Mouse (Mus musculus): ENCODE data around the gene Snrnp200.
"Not testable (repeated sequence)": the region's sequence is repeated elsewhere in the genome, so short reads cannot be mapped to it uniquely, and the experiment has no call there.

Snrnp200 gene

GRCm38 (mm10) chr2:127251880-127252527, 43.8 kb downstream of the Snrnp200 start:
- no peak for DNase-seq (ENCODE audit: extremely low read depth, insufficient read length, low spot score)

DNA sequence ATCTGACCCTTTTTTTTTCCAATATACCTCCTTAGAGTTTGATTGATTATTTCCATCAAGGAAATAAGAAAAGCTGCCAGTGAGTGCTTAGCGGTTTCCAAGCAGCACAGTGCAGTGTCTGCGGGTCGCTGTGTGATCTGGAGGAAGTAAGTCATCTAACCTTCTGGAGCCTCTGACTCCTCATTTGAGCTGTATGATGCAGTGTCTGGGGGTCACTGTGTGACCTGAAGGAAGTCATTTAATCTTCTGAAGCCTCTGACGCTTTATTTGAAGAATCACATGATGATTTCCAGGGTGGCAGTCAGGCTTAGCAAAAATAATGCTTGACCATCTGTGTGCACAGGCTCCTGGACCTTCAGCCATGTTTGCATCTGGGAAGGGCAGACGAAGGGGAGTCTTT, 44.6 kb downstream of the Snrnp200 start:
- no peak for DNase-seq (ENCODE audit: extremely low read depth, insufficient read length, low spot score)

DNA sequence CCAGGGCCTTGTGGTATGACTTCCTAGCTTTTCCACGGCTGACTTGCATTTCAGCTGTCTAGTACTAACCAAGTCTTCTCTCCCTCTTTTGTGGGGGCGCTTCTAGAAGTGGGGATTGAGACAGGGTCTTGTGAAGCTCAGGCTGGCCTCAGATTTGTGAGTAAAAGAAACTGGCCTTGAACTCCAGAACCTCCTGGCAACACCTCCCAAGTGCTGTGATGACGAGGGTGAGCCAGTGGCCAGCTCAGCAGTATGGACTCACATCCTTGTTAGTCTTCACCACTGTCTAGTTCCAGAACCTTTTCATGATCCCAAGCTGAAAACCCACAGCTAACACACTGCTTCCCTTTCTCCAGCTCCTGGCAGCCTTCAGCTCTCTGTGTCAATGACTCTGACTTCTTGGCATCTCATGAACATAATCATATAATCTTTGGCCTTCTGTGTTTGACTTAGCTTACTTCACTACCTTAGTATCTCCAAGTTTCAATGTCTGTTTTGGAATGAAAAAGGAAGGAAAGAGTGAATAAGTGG, 46.5 kb downstream of the Snrnp200 start:
- no peak for DNase-seq (ENCODE audit: extremely low read depth, insufficient read length, low spot score)

DNA sequence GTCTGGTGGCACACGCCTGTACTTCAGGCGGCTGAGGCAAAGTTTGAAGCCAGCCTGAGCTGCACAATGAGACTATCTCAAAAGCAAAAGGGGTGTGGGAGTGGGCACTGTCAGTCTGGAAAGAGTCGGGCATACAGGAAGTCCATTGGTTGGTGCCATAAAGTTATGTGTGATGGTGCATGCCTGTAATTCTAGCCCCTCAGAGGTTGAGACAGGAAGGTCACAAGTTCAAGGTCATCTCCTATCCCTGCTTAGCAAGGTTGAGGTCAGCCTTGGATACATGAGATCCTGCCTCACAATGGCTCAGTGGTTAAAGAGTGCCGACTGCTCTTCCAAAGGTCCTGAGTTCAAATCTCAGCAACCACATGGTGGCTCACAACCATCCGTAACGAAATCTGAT, 47.1 kb downstream of the Snrnp200 start:
- no peak for DNase-seq (ENCODE audit: extremely low read depth, insufficient read length, low spot score)

GRCm38 (mm10) chr2:127259340-127259739, 51.2 kb downstream of the Snrnp200 start:
- no peak for DNase-seq (ENCODE audit: extremely low read depth, insufficient read length, low spot score)

- no peak for DNase-seq (ENCODE audit: extremely low read depth, insufficient read length, low spot score)
Measured at GRCm38 (mm10) chr2:127262480-127262879, 54.3 kb downstream of the Snrnp200 start.

DNA sequence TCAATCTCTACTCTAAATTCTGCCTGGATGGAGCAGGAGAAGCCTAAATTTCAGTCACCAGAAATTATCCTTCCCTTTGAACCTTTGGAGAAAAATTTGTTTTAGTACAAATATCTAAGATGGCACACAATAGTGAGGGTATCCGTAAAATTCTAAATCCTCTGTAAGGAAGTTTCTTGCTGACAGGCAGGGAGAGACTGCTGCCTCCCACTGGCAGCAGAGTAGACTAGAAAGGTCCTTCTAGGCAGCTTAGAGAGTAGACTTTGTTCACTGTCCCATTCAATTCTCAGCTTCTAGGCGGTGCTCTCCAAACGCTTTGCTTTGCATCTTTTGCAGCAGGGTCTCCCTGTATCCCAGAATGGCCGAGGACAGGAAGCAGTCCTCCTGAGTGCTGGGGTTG, 59.7 kb downstream of the Snrnp200 start:
- DNase-seq (ENCODE audit: extremely low read depth, insufficient read length, low spot score): no peak

DNA sequence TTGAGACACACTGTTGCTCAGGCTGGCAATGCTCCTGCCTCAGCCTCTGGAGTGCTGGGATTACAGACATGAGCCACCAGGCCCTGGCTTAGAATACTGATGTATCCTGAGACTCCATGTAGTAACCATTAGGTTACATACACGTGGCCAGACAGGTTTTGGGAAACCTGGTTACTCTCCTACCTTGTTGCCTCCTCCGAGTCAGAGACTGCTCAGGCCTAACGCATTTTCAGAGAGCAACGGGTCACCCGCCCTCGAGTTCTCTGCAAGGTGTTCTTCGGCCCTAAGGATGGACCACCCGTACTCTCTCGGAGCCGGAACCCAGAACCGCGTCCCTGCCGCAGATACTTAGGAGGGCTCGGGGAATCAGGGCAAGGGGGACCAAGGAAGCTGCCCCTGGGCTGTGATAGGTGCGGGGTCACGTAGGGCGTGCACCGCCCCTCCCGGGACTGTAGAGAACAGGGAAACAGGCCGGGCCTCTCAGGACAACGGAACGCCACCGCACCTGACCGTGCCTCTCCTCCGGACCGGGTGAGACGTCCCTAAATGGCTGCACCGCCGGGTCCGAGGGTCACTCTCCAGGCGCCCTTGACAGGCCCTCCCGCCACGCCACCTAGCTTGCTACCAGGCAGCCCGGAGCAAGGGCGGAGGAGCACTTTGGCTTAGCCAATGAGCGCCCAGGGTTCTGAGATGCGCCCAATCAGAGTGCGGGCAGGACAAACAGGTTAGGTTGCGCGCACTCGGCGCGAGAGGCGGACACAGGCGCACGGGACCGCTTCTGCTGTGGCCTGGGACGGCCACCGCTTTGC, 61.5 kb downstream of the Snrnp200 start, which contains the start of gene Stard7:
Gene Stard7, plus strand, starts transcription at position 728 of the 809 bp plus-strand sequence.
- DNase-seq (ENCODE audit: extremely low read depth, insufficient read length, low spot score): peak; percentile 95

GRCm38 (mm10) chr2:127270300-127271041, 62.3 kb downstream of the Snrnp200 start:
- DNase-seq (ENCODE audit: extremely low read depth, insufficient read length, low spot score): peak; percentile 92

DNA sequence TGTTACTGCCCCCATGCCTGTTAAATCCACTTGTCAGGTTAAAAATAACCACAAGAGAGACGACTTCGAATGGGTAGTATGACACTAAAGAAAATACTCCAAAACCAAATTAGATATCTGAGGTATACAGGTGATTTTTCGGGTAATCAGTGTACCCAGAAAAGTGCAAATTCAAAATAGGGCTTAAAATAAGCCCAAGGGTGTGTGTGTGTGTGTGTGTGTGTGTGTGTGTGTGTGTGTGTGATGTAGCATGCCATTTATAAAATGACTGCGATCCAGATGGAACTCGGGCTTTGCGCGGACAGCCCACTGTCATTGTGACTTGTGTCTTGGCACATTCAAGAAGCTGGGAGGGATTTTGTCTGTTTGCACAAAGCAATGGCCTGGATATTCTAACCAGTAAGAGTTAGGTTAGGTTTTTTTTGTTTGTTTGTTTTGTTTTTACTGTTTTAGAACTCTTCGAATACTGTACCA, 62.9 kb downstream of the Snrnp200 start:
- DNase-seq (ENCODE audit: extremely low read depth, insufficient read length, low spot score): peak; percentile 26

GRCm38 (mm10) chr2:127272049-127272448, 63.9 kb downstream of the Snrnp200 start:
- DNase-seq (ENCODE audit: extremely low read depth, insufficient read length, low spot score): not testable (repeated sequence)

- no peak for DNase-seq (ENCODE audit: extremely low read depth, insufficient read length, low spot score)
Measured at GRCm38 (mm10) chr2:127272806-127273205, 64.6 kb downstream of the Snrnp200 start.

GRCm38 (mm10) chr2:127274590-127274989, 66.4 kb downstream of the Snrnp200 start:
- DNase-seq (ENCODE audit: extremely low read depth, insufficient read length, low spot score): no peak

DNA sequence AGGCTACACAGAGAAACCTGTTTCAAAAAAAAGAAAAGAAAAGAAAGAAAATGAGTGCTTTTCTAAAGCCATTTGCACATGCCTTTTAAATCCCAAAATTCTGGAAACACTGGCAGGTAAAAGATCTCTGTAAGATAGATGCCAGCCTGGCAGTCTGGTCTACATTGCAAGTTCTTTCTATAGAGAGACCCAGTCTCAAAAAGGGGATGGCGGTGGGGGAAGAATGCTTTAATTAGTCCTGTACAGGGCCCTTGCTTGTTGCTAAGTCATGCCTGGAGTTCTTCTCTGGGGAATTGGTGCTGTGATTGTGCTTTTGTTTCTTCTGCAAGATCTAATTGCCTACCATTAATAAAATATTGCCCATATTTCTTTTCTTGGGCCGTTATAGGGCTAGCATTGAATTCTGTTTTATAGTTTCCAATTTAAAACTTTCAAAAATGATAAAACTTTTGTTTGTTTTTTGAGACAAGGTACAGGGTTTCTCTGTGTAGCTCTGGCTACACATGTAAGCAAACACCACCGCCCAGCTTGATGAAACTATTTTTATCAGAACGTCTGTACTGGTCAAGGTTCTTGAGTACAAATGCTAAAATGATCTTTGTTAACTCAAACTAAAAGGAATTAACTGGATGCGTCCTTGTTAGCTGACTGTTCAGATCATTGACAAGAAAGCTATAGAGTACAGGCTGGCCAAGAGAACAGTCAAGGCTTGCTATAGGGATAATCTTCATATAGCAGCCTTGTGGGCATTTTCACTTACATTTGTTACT, 67.5 kb downstream of the Snrnp200 start:
- no peak for DNase-seq (ENCODE audit: extremely low read depth, insufficient read length, low spot score)

DNA sequence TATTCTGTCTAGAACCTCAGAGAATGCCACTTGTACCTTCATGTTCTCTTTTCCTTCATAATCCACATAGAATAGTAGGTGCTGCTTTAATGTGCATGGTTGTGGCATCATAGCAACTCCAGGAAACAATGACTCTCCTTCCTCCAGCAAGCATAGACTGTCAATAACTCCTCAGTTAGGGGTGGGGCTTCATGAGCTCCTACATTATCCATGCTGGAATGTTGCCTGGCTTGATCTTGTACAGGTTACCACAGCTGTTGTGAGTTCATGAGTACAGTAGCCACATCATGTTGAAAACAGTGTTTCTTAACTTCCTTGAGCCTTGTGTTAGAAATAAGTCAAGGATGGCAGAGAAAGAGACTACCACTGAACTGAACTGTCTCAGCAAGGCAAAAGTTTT, 70.0 kb downstream of the Snrnp200 start:
- no peak for DNase-seq (ENCODE audit: extremely low read depth, insufficient read length, low spot score)

Measured in 3134 (cell line).